In genomic region chr8:74872940-74873339, GRCm38 (mm10) we compare ENCODE assay signal across 25 mouse cellular contexts. TPM values are rescaled to one million over a fixed set of nuclear protein-coding genes. Genes with fewer than 3 reads are reported as not detected.
DNase-seq lines count a peak whose midpoint lies in the region; ATAC-seq lines count a peak whose summit lies in the region.
"Had no signal": no experiment of that assay in that cellular context is flagged by ENCODE, and none has a peak within 500 bp of the region (broad histone marks: within the 10 kb centered on the region; RNA-seq: fewer than 3 reads in every experiment).

Gene Isx, plus strand, starts transcription at chr8:74873173.

- H3K9me3 ChIP-seq in intestine, embryonic 14.5 days (ENCODE audit: control insufficient read depth, low read length) = no peaks in the 10 kb centered on the region
- H3K9me3 ChIP-seq in intestine, embryonic 15.5 days = no peaks in the 10 kb centered on the region
- no peaks in the 10 kb centered on the region for H3K9me3 ChIP-seq in limb, embryonic 13.5 days
- H3K9me3 ChIP-seq in stomach, embryonic 15.5 days = no peaks in the 10 kb centered on the region
- H3K9me3 ChIP-seq: embryonic facial prominence, embryonic 15.5 days; forebrain, embryonic 10.5 days; forebrain, embryonic 15.5 days; hindbrain, embryonic 12.5 days had no signal

- peak; percentile 58 for DNase-seq in intestine, embryonic 14.5 days (ENCODE audit: low spot score)
- no peak for DNase-seq in thymus, postnatal 10 days (ENCODE audit: low spot score in 2 of 2)
- no peak for DNase-seq in heart, postnatal 25 days (ENCODE audit: low spot score)
- DNase-seq in layer of hippocampus, postnatal 10 days (ENCODE audit: low spot score in 2 of 2) = no peak
- DNase-seq: adrenal gland, adult 2 months; adrenal gland, postnatal 25 days; cerebellum, adult 18-20 months; cerebellum, postnatal 14 days; embryo, embryonic 11 days; gastrocnemius, postnatal 36 days; heart, postnatal 4 days had no signal

- H3K36me3 ChIP-seq in intestine, embryonic 14.5 days (ENCODE audit: control insufficient read depth, insufficient read depth, low read length) = 0 out of 2 replicates have a peak, but pooled peaks cover 2% of the 10 kb centered on the region
- H3K36me3 ChIP-seq in intestine, embryonic 15.5 days = no peaks in the 10 kb centered on the region
- no peaks in the 10 kb centered on the region for H3K36me3 ChIP-seq in limb, embryonic 13.5 days
- H3K36me3 ChIP-seq in stomach, embryonic 15.5 days = no peaks in the 10 kb centered on the region
- H3K36me3 ChIP-seq: embryonic facial prominence, embryonic 15.5 days; forebrain, embryonic 10.5 days; forebrain, embryonic 15.5 days; hindbrain, embryonic 12.5 days had no signal

- no peaks in the 10 kb centered on the region for H3K4me1 ChIP-seq in intestine, embryonic 14.5 days (replicated peaks; ENCODE audit: control insufficient read depth, insufficient read depth, low read length)
- H3K4me1 ChIP-seq in intestine, embryonic 15.5 days (replicated peaks) = no peaks in the 10 kb centered on the region; the same call in 1 of the 2 replicates
- peaks cover 6% of the 10 kb centered on the region; the same call in 1 of the 2 replicates for H3K4me1 ChIP-seq in limb, embryonic 13.5 days
- no peaks in the 10 kb centered on the region for H3K4me1 ChIP-seq in stomach, embryonic 15.5 days
- H3K4me1 ChIP-seq: embryonic facial prominence, embryonic 15.5 days; forebrain, embryonic 15.5 days; hindbrain, embryonic 12.5 days had no signal

- peak within 1 kb of the TSS; percentile 58 for H3K9ac ChIP-seq in intestine, embryonic 14.5 days (ENCODE audit: low read length)
- H3K9ac ChIP-seq in intestine, embryonic 15.5 days = peak within 1 kb of the TSS; percentile 47
- no peak within 1 kb of the TSS for H3K9ac ChIP-seq in limb, embryonic 13.5 days
- no peak within 1 kb of the TSS for H3K9ac ChIP-seq in stomach, embryonic 15.5 days
- H3K9ac ChIP-seq: embryonic facial prominence, embryonic 15.5 days; forebrain, embryonic 15.5 days; hindbrain, embryonic 12.5 days had no signal

- no peaks in the 10 kb centered on the region for H3K27me3 ChIP-seq in intestine, embryonic 14.5 days (replicated peaks; ENCODE audit: control insufficient read depth, insufficient read depth, low read length)
- H3K27me3 ChIP-seq in intestine, embryonic 15.5 days (replicated peaks) = no peaks in the 10 kb centered on the region
- no peaks in the 10 kb centered on the region for H3K27me3 ChIP-seq in limb, embryonic 13.5 days
- no peaks in the 10 kb centered on the region for H3K27me3 ChIP-seq in stomach, embryonic 15.5 days (replicated peaks)
- H3K27me3 ChIP-seq: embryonic facial prominence, embryonic 15.5 days; forebrain, embryonic 15.5 days; hindbrain, embryonic 12.5 days had no signal

- intact Hi-C loops in heart, postnatal 25 days (cut with DNase I) = no loop called here

- peak within 1 kb of the TSS; percentile 44 for H3K4me3 ChIP-seq in intestine, embryonic 14.5 days (ENCODE audit: low read depth, low read length)
- peak within 1 kb of the TSS; percentile 41 for H3K4me3 ChIP-seq in intestine, embryonic 15.5 days (replicated peaks)
- no peak within 1 kb of the TSS for H3K4me3 ChIP-seq in limb, embryonic 13.5 days
- peak within 1 kb of the TSS; percentile 11 for H3K4me3 ChIP-seq in stomach, embryonic 15.5 days (replicated peaks)
- H3K4me3 ChIP-seq: embryonic facial prominence, embryonic 15.5 days; erythroblast, embryonic 14.5 days; forebrain, embryonic 10.5 days; forebrain, embryonic 15.5 days; hindbrain, embryonic 12.5 days had no signal

- peak within 1 kb of the TSS; percentile 74 for H3K27ac ChIP-seq in intestine, embryonic 14.5 days (ENCODE audit: low read depth)
- peak within 1 kb of the TSS; percentile 84 for H3K27ac ChIP-seq in intestine, embryonic 15.5 days
- no peak within 1 kb of the TSS for H3K27ac ChIP-seq in limb, embryonic 13.5 days
- no peak within 1 kb of the TSS; the same call in 1 of the 2 replicates for H3K27ac ChIP-seq in stomach, embryonic 15.5 days
- H3K27ac ChIP-seq: embryonic facial prominence, embryonic 15.5 days; forebrain, embryonic 10.5 days; forebrain, embryonic 15.5 days; hindbrain, embryonic 12.5 days had no signal

- ATAC-seq in intestine, embryonic 14.5 days (replicated peaks; ENCODE audit: low FRiP score, low TSS enrichment, low read depth) = peak; percentile 51; the same call in 1 of the 2 replicates
- peak; percentile 72 for ATAC-seq in intestine, embryonic 15.5 days
- no peak for ATAC-seq in limb, embryonic 13.5 days (ENCODE audit: low FRiP score, low read depth)
- ATAC-seq in stomach, embryonic 15.5 days (ENCODE audit: insufficient read depth, low FRiP score, low read depth) = no peak
- ATAC-seq: forebrain, embryonic 15.5 days; hindbrain, embryonic 16.5 days had no signal

- peak within 1 kb of the TSS; percentile 38 for H3K4me2 ChIP-seq in intestine, embryonic 14.5 days (ENCODE audit: low read length)
- H3K4me2 ChIP-seq in intestine, embryonic 15.5 days (replicated peaks) = peak within 1 kb of the TSS; percentile 52
- H3K4me2 ChIP-seq in limb, embryonic 13.5 days (replicated peaks) = peak within 1 kb of the TSS; percentile 32
- H3K4me2 ChIP-seq in stomach, embryonic 15.5 days = peak within 1 kb of the TSS; percentile 31; the same call in 1 of the 2 replicates
- H3K4me2 ChIP-seq: embryonic facial prominence, embryonic 15.5 days; forebrain, embryonic 15.5 days; hindbrain, embryonic 12.5 days had no signal

- WGBS in intestine, embryonic 14.5 days = 68% methylated on average over 3 of the region's 3 CpGs
- 46% methylated on average over 3 of the region's 3 CpGs for WGBS in intestine, embryonic 15.5 days
- 69% methylated on average over 3 of the region's 3 CpGs for WGBS in limb, embryonic 13.5 days
- 85% methylated on average over 3 of the region's 3 CpGs for WGBS in stomach, embryonic 15.5 days

RNA-seq across cellular contexts. Expression of gene Isx, which starts in this region (rescaled TPM):
- 86.3 and 90.8 TPM in 2 replicates for polyA plus RNA-seq in intestine, embryonic 14.5 days (2014; fragmentation: Nextera tagmentation; extraction: Ambion mirVana)
- 76.3 and 79.9 TPM in 2 replicates for polyA plus RNA-seq in intestine, embryonic 15.5 days (2015; fragmentation: Nextera tagmentation; extraction: Ambion mirVana)
- 0.20 and 0.34 TPM in 2 replicates for polyA plus RNA-seq in limb, embryonic 13.5 days (2015; fragmentation: Nextera tagmentation; extraction: Ambion mirVana)
- 16.7 and 21.4 TPM in 2 replicates for polyA plus RNA-seq in stomach, embryonic 15.5 days (2015; fragmentation: Nextera tagmentation; extraction: Ambion mirVana)
- under 1 TPM in 1 of 2 experiments, not detected in 1; 0.14 TPM for total RNA-seq in heart, postnatal 25 days (2021)
- total RNA-seq in layer of hippocampus, postnatal 10 days (2021) = not detected
- total RNA-seq: adrenal gland, adult 2 months; adrenal gland, postnatal 25 days; common myeloid progenitor, adult 5-6 weeks; gastrocnemius, adult 8-10 months; gastrocnemius, postnatal 36 days; heart, adult 18-20 months had no signal
- polyA plus RNA-seq: adrenal gland, adult 2 months; embryonic facial prominence, embryonic 11.5 days; embryonic facial prominence, embryonic 15.5 days; erythroblast, embryonic 14.5 days; forebrain, embryonic 10.5 days; forebrain, embryonic 15.5 days; heart, embryonic 11.5 days; hindbrain, embryonic 12.5 days; hindbrain, embryonic 16.5 days had no signal

Comparison
In these comparisons a context has a peak if more than half of its experiments do, and no peak if none do; other contexts are left out.
1. RNA of gene Isx (polyA plus RNA-seq): 86.3 to 90.8 TPM in intestine, embryonic 14.5 days, 76.3 to 79.9 TPM in intestine, embryonic 15.5 days and 16.7 to 21.4 TPM in stomach, embryonic 15.5 days; 0.20 to 0.34 TPM in limb, embryonic 13.5 days; every median in the first group is over 10 times any median in the second.
2. ATAC-seq: peak in intestine, embryonic 14.5 days (single experiment) and intestine, embryonic 15.5 days (single experiment); none in limb, embryonic 13.5 days (single experiment) and stomach, embryonic 15.5 days (single experiment).
3. H3K27ac ChIP-seq: peak in intestine, embryonic 14.5 days (single experiment) and intestine, embryonic 15.5 days (single experiment); none in limb, embryonic 13.5 days (single experiment) and stomach, embryonic 15.5 days (single experiment).
4. H3K9ac ChIP-seq: peak in intestine, embryonic 14.5 days (single experiment) and intestine, embryonic 15.5 days (single experiment); none in limb, embryonic 13.5 days (single experiment) and stomach, embryonic 15.5 days (single experiment).
5. Peak in every context shown above with its lines, with median percentiles within 50 percentile points of each other: H3K4me2 ChIP-seq.